Mouse (Mus musculus) brain, embryonic 14.5 days (tissue): ENCODE measurements around the gene Pidd1. TPM values are rescaled to one million over a fixed set of nuclear protein-coding genes. Genes with fewer than 3 reads are reported as not detected.

Experiments
- DNase-seq: peaks from one replicate; pipeline ENCODE4 v3.0.0-alpha.2; 2011; ENCODE audit warnings: low read depth
- CTCF ChIP-seq: fragments of 200-500 bp; IDR thresholded peaks from 2 replicates; pipeline ENCODE4 v1.5.1; 2012; ENCODE audit warnings: inconsistent platforms, mild to moderate bottlenecking, moderate library complexity, borderline replicate concordance; ENCODE audit not compliant: insufficient read depth, insufficient read length; ENCODE audit errors: extremely low read depth
- POLR2A ChIP-seq: fragments of 200-500 bp; IDR thresholded peaks from 2 replicates; pipeline ENCODE4 v1.6.1; 2012; ENCODE audit warnings: mild to moderate bottlenecking, inconsistent platforms, borderline replicate concordance; ENCODE audit not compliant: poor library complexity, insufficient read depth, insufficient read length, severe bottlenecking; ENCODE audit errors: extremely low read depth
- polyA plus RNA-seq: library from polyadenylated mRNA; depleted of rRNA; stranded (reverse); fragments of >200 nt; gene quantifications from 2 replicates; pipeline ENCODE4 v1.2.3, GENCODE M21; 2012; rRNA removed

The Pidd1 gene
- polyA plus RNA-seq, 1 experiment = 16.0 TPM

- DNase-seq = no peak
- TF ChIP-seq POLR2A = no peak
- TF ChIP-seq CTCF = no peak
Observed at GRCm38 (mm10) chr7:141390326-141391259, 53.2 kb downstream of the Pidd1 start.

GRCm38 (mm10) chr7:141388487-141389109, 55.2 kb downstream of the Pidd1 start:
- TF ChIP-seq CTCF (no peak), POLR2A (no peak)
- DNase-seq = no peak

Other genes with a start within 250 kb of the Pidd1 start
- 19.8 and 22.8 TPM in 2 replicates for gene Lrrc56, start 249.9 kb downstream of the Pidd1 start, polyA plus RNA-seq
- gene Lmntd2, start 229.9 kb downstream of the Pidd1 start, polyA plus RNA-seq = 3.1 and 4.9 TPM in 2 replicates
- gene Rassf7, start 228.2 kb downstream of the Pidd1 start, polyA plus RNA-seq = 25.0 and 39.3 TPM in 2 replicates
- 19.9 and 47.1 TPM in 2 replicates for gene Phrf1, start 215.2 kb downstream of the Pidd1 start, polyA plus RNA-seq
- gene Irf7, start 177.5 kb downstream of the Pidd1 start, polyA plus RNA-seq = 1.3 and 1.6 TPM in 2 replicates
- gene Cdhr5, start 167.2 kb downstream of the Pidd1 start, polyA plus RNA-seq = 0.04 and 0.06 TPM in 2 replicates
- 2.4 and 3.8 TPM in 2 replicates for gene Sct, start 164.9 kb downstream of the Pidd1 start, polyA plus RNA-seq
- 1.2 and 1.4 TPM in 2 replicates for gene Drd4, start 152.0 kb downstream of the Pidd1 start, polyA plus RNA-seq
- gene Deaf1, start 116.3 kb downstream of the Pidd1 start, polyA plus RNA-seq = 43.3 and 82.1 TPM in 2 replicates
- 62.2 and 84.7 TPM in 2 replicates for gene Tmem80, start 116.3 kb downstream of the Pidd1 start, polyA plus RNA-seq
- 1.5 and 1.6 TPM in 2 replicates for gene Eps8l2, start 105.1 kb downstream of the Pidd1 start, polyA plus RNA-seq
- gene Taldo1, start 51.8 kb downstream of the Pidd1 start, polyA plus RNA-seq = 224 and 284 TPM in 2 replicates
- gene Gatd1, start 29.9 kb downstream of the Pidd1 start, polyA plus RNA-seq = 70.9 and 84.3 TPM in 2 replicates
- gene Cend1, start 14.5 kb downstream of the Pidd1 start, polyA plus RNA-seq = 24.3 and 54.4 TPM in 2 replicates
- gene Slc25a22, start 6.1 kb downstream of the Pidd1 start, polyA plus RNA-seq = 145 and 205 TPM in 2 replicates
- 705 and 779 TPM in 2 replicates for gene Rplp2, start 3.3 kb upstream of the Pidd1 start, polyA plus RNA-seq
- 19.3 and 19.8 TPM in 2 replicates for gene Pnpla2, start 11.2 kb upstream of the Pidd1 start, polyA plus RNA-seq
- 5.1 and 5.4 TPM in 2 replicates for gene Cracr2b, start 17.1 kb upstream of the Pidd1 start, polyA plus RNA-seq
- 99.7 and 130 TPM in 2 replicates for gene Cd151, start 23.4 kb upstream of the Pidd1 start, polyA plus RNA-seq
- gene Polr2l, start 31.1 kb upstream of the Pidd1 start, polyA plus RNA-seq = 47.0 and 48.7 TPM in 2 replicates
- gene Tspan4, start 31.2 kb upstream of the Pidd1 start, polyA plus RNA-seq = 43.8 and 44.2 TPM in 2 replicates
- gene Chid1, start 95.8 kb upstream of the Pidd1 start, polyA plus RNA-seq = 29.4 and 34.8 TPM in 2 replicates
- gene Ap2a2, start 118.1 kb upstream of the Pidd1 start, polyA plus RNA-seq = 35.1 and 70.7 TPM in 2 replicates
- 0.01 and 0.05 TPM in 2 replicates for gene Muc6, start 211.3 kb upstream of the Pidd1 start, polyA plus RNA-seq
- gene Muc2, start 246.3 kb upstream of the Pidd1 start, polyA plus RNA-seq = 0.89 and 2.5 TPM in 2 replicates